Mouse (Mus musculus): ENCODE results near the gene Hacd4.
"Not testable (repeated sequence)": the region's sequence is repeated elsewhere in the genome, so short reads cannot be mapped to it uniquely, and the experiment has no call there.

Gene Hacd4

DNA sequence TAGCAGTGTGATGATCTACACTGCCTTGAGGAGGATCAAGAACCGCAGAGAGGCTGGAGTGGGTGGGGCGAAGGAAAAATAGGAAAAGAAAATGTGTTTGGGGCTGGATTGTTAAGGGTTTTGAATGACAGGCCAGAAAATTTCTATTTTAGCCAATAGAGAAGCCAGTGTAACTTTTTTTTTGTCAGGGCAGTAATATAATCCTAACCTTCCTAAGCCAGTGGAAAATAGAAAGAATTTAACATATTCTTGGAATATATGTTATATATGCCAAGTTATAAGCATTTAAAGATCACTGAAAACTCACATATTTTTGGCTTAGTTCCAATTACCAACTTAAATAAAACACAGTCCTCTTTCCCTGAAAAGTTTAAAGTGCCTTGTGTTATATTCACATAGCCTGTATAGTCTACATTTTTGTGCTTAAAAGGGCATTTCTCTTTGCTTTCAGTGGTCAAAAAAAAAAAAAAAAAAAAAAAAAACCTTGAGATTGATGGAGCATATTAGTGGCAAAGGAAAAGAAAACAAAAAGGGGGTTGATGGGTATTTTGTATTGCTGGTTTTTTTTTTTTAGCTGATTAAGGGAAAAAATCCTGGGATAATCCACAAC is 11.0 kb downstream of the Hacd4 start:
- DNase-seq, result no peak

DNA sequence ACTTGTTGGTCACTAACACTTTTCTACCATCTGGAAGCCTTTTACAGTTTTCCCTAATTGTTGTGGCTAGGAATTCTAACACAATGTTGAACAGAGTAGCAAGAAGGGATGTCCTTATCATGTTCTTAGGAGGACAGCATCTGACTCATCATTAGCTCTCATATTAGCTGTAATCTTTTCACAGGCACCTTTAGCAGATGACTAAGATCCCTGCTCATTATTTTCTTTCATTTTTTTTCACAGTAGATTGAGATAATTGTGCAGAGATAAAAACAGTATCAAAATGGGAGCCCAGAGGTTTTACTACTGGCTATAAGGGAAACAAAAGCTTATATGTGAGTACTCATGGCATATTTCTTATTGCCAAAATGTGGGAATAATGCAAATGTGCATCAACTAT is 14.2 kb downstream of the Hacd4 start:
- DNase-seq, result no peak

DNA sequence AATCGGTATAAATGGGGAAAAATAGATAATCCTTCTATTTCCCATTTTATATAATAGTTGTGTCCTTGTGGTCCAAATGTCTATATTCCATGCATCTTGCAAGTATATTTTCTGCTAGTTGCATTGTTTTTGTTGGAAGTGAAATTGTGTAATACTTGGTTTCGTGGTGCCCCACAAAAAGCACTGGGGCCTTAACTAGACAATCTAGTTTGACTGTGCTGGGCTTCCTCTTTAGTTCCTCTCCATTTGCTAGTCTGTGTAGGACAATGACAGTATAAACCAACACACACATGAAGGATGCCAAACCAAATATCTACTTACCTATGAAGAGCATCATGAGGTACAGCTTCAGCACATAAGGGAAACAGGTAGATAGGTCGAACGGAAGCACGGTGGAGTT is 19.4 kb downstream of the Hacd4 start:
- DNase-seq, result no peak

DNA sequence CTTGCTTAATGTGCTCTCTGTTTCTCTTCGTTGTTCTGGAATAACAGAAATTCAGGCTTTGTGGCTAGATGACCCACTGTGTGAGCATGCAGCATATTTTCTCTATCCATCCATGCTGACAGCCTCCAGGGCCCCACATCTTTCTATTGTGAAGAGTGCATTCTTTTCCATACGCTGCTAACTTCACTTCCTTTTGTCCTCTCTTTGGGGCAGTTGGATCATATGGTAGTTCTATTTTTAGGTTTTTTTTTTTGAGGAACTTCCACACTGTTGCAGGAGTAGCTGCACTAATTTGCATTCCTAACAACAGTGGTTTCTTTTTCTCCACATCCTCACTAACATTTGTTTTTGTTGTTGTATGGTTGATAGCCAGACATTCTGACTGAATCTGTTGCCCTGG is 23.7 kb downstream of the Hacd4 start:
- no peak for DNase-seq

DNA sequence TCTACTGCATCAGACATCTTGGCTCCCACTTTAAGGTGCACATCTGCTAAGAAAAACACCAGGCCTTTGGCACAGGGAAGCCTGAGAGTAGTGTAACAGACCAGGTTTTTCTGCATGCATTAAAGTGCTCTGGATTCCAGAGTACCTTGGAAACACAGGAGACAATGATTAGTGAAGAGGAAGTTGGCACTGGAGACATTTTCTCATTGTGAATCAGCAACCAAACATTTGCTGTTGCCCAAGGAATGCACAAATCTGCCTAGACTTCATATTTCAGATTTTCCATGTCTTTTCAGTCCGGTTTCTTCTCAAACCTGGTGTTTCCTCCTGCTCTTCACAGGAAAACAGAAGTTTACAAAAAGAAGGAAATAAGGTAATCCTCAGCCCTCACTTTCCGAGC is 26.4 kb downstream of the Hacd4 start:
- DNase-seq, result no peak

DNA sequence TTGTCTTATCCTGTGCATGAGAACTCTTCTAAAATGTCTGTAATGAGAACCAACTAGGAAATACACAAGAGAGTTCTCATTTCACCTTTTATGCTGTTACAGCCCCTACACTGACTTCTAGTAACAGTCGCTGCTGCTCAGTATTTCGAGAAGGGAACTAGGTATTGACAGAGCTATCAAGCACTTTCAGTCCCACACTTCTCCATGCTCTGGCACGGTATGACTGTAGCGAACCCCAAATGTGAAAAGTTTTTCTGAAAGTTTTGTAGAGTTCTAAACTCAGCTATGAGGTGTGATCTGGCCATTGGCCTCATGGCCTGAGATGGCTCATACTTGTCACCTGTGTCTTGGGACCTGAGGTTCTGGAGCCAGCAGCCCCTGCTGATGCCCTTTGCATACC is 29.4 kb downstream of the Hacd4 start:
- no peak for DNase-seq

DNA sequence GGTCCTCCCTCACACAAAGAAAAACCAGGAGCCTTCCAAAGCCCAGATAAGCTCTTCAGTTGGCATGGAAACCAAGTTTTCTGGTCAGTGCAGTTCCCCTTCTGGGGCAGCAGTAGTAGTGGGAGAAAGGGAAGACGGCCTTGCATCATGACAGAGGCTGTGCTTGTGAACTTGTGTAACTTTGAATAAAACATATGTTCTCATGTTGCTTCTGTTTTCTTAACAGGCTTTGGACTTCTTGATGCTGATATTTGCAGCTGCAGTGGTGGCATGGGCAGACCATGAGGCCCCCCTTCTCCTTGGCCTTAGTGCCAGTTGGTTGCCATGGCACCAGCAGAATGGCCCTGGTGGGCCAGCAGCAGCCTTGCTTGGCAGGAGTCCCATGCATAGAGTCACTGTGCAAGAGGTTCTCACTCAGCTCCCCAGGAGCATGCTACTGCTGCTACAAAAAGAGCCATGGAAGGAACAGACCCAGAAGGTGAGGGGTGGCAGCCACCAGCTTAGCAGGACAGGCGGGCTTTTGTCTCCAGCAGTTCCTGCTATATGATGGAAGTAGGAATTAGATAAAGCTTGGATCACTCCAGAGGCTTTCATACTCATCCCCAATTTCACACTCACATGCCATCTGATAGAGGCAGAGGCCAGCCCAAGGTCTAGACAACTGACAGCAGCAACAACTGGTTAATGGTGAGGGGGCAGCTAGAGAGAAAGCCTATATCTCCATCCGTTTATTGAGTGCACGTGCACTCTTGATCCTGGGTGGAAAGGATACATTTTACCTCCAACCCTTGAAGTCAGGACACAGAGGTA is 31.6 kb downstream of the Hacd4 start:
- no peak for DNase-seq

DNA sequence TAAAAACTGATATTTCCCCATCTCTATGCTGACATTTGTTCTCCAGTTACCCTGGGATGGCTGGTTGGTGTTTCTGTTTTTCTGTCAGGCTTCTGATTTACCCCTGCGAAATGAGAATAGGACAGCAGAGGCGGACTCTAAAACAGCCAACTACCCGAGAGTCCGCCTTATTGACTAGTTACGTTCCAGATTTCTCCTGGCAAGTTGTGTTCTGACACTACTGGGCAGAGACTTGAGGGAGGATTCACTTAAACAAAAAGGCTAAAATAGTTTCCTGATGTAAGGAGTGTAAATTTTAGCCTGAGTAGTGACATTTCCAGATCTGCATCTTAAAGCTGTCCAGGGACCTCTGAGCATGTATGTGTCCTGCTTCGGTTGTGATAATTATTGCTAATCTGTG is 35.8 kb downstream of the Hacd4 start:
- DNase-seq, result no peak

DNA sequence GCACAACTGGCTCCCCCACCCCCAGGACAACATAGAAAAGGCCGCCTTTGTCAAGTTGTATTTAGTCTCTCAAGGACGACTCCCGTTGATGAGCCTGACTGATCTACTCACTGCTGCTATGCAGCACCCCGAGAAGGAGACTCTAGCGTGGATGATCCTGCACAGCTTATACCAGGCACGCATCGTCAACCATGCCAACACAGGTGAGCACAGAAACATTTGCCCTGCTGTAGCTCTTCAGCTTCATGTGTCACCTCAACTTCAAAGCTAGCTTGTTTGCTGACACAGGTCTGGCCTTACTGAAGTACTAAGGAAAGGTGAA is 37.8 kb downstream of the Hacd4 start:
- no peak for DNase-seq

DNA sequence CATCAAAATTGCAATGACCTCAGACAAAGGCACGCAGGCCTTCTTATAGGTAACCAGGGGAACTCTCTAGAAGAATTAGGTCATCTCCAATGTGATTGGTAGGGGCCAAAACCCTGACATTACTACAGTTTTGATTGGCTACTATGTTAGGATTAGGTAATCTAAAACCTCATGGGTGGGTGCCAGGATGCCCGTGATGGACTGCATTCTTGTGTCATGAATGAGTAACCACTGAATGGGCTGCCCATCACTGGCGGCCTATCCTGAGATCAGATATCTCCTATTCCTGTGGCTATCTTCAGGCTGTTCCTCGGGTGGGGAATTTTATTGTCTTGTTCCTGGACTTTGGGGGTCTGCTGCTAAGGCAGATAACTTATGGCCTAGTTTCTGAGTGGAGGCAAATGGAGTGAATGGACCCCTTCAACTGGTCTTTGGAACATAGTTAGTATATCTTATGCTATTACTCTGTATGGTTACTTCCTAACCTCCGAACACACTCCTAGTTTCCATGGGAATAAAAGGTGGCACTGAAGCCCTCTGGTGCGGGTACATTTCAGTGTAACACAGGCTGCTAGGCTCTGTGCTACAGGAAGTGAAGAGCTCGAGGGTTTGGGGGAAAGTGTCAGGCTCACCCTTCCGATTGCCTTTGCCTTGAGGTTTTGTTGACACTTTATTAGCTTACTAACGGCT is 38.3 kb downstream of the Hacd4 start:
- no peak for DNase-seq

DNA sequence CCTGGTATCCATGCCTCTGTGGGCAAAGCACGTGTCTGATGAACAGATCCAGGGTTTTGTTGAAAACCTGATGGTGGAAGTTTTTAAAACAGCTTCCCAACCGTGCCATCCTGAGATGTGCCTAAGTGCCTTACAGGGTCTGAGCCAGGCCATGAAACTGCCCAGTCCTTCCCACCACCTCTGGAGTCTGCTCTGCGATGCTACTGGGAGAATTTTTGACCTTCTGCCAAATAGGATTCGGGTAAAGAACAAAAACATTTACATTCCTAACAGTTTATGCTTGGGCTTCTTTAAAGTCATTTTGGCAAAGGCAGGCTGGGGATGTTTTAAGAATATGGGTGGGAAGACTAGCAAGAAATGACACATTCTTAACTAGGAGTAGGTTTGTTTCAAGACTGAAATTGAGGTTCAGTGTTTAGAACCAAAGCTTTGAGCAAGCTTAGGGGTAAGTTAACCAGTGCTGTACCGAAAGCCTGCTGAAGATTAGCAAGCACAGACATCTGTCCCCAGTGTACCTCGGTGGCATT is 41.7 kb downstream of the Hacd4 start:
- DNase-seq, result no peak

DNA sequence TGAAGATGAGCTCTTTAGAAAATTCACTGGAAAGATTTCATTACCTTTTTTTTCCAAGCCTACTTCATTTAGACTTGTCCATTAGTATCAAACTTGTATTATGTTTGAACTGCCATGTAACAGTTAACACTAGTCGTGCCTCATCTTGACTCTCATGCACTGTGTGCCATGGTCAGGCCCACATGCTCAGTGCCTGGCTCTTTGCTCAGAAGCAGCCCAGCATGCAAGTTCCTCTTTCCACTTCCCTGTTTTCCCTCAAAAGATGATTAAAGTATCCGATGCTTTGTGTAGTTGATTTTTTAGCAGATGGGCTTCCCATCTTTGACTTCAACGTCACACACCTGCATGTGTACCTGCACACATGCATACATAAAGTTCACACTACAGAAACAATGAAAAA is 43.0 kb downstream of the Hacd4 start:
- DNase-seq, result no peak

DNA sequence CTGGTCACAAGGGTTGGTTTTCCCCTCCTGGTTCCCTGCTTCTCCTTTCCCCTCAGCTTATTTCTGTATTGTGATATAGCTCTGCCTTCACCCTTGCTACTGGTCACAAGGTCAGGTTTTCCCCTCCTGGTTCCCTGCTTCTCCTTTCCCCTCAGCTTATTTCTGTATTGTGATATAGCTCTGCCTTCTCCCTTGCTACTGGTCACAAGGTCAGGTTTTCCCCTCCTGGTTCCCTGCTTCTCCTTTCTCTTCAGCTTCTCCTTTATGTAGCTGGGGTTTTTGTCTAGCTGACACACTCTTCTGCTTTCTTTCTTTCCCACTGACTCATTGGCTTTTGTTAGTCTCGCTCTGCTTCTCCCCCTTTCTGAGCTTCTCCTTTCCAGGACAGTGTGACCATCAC is 48.1 kb downstream of the Hacd4 start:
- not testable (repeated sequence) for DNase-seq

DNA sequence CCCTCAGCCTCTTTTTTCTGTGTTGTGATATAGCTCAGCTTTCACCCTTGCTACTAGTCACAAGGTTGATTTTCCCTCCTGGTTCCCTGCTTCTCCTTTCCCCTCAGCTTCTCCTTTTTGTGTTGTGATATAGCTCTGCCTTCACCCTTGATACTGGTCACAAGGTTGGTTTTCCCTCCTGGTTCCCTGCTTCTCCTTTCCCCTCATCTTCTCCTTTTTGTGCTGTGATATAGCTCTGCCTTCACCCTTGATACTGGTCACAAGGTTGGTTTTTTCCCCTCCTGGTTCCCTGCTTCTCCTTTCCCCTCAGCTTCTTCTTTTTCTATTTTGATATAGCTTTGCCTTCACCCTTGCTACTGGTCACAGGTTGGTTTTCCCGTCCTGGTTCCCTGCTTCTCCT is 48.7 kb downstream of the Hacd4 start:
- no peak for DNase-seq

DNA sequence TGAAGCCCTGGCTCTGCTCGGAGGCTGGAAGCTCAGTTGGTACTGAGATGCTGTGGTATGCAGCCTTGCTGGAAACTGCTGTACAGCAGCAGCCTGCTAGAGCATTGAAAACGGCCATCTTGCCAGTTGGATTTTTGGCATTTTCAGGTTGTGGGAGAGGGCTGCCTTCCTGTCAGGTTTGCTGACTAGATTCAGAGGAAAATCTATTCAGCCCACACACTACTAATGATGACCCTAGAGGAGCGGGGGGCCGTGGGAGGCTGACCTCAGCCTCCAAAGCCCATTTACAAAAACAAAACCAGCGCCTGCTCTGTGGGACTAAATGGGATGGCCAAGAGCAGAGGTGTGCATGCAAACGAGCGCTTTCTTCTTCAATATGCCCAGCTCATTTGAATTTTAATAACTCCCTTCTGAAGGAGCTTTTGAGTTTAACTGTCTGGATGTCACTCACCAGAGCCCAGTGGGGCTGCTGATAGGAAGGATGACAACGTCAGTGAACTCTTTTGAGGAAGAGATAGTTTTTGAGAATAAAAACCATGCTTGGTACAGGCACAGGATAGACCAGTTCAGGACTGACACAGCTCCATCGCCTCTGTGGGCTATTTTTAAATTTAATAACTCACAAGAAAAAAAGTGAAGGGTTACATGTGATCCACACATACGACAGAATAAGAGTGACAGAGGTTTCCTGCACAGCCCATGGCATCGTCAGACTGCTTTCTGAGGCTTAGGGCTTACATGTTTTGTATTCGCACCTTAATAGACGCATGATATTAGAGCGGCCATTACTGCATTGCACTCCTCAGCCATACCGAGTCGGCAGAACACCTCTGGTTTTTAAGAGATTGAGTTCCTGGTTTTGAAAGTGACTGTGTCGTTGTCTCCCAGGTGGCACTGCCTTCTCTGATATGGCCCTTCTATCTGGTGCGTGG is 66.2 kb downstream of the Hacd4 start:
- no peak for DNase-seq

DNA sequence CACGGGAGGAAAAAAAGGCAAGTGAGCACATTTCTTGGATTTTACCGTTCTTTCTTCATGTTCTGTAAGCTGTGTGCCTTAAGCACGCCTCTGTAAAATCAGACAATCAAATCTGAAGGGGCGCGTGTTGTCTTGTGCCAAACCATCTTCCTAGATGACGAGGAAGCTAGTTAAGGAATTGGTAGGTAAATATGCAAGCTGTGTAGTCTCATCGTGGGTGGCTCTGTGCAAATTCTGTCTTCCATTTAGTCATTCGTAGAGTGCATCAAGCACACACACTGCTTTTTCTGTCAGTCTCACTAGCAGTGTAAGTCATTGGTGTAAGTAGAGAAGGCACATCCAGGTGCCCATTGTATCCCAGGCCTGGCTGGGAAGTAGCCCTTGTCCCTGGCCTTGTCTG is 67.9 kb downstream of the Hacd4 start:
- no peak for DNase-seq

DNA sequence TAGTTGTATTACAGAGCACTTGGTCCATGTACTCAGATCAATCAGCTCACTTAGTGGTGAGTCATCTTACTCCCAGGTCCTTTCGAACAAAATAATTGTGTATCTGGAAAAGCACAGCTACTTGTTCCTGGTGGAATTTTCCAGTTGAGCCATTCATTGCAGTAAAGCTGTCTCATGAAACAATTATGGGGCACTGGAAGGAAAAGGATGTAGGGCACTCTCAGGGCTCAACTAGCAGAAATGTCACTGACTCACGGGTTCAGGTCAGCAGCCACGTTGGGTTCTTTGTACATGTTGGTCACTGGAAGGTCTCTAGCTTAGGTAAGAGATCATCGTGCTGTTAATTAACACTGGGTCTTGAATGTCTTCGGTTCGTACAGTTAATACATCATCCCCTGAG is 68.8 kb downstream of the Hacd4 start:
- peak; percentile 6 for DNase-seq

DNA sequence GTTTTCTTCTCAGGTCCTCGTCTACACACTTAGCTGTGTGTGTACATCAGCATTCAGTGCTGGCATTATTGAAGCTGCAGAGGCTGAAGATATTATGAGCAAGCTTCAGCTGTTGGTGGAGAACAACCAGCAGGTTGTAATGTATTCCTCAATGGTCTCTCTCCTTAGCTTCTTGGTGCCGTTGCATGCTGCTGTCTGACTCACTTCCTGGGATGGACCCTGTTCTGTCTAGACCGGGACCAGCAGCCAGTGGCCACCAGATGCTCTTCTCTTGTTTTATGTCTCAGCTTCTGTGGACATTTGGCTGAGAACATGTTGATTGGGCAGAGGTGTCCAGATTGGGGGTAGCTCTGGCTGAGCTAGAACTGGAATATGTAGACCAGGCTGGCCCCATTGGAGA is 81.3 kb downstream of the Hacd4 start:
- no peak for DNase-seq

DNA sequence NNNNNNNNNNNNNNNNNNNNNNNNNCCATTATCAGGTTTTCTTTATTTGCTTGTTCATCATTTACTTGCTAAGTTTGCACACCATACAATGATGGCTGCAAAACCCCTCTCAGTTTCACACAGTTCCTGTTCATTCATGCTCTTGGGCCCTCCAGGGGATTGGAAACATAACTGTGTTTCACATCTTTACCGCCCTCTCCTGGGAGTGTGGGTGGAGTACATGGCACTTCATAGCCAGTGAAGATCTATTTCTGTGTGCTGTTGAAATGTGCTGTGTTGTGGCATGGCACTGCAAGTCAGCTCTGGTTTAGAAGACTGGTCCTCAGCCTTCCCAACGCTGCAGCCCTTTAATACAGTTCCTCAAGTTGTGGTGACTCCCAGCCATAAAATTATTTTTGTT is 82.1 kb downstream of the Hacd4 start:
- DNase-seq, result peak; percentile 9

DNA sequence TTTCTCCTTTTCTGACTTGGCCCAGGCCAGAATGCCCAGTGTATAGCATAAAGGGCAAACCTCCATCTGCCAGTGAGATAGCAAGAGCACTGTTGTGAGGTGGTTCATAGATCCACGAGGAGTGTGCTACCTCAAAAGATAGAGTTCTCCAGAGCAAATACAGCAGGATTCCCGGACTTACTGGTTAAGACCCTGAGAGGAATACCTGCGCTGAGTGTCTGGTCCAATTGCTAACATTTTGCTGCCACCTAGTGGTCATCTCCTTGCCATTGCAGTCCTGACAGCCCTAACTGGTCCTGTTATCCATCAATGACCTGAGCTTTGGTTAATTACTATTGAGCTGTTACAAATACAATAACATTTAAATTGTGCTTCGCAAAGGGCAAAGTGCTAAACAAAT is 87.8 kb downstream of the Hacd4 start:
- peak; percentile 76 for DNase-seq
